Mouse (Mus musculus): ENCODE data around the gene Ssr4. TPM values are rescaled to one million over a fixed set of nuclear protein-coding genes. Genes with fewer than 3 reads are reported as not detected.

The Ssr4 gene
- total and polyA plus RNA-seq, 3 experiments, result 281 to 428 (median 291) TPM

DNA sequence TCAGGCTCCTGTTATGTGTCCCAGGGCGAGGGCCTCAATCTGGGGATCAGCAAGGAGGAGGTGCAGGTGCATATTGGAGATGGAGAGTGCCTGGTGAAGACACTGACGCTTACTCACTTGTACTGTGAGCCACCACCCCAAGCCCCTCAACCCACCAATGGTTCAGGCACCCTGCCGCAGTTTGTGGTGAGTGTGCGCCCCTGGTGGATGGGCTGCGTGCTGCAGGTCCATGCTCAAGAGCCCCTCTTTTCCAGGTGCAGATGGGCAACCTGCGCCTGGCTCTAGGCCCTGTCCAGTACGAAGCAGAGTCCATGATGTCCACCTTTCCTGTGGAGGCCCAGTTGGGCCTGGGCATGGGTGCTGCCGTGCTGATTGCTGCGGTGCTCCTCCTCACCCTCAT, 19.6 kb upstream of the Ssr4 start:
- H3K4me1 ChIP-seq (ENCODE audit: control insufficient read depth in 1 of 2, insufficient read depth in 2 of 2), result peaks cover 25 to 49% of the 10 kb centered on the region in 2 experiments
- DNase-seq (ENCODE audit: extremely low read depth), result no peak
- no peaks in the 10 kb centered on the region for H3K9me3 ChIP-seq (replicated peaks; ENCODE audit: low read length)
- no peak overlapping the region for H3K4me2 ChIP-seq (ENCODE audit: insufficient read depth, low read depth, poor library complexity, severe bottlenecking)
- H3K27me3 ChIP-seq (replicated peaks), result no peaks in the 10 kb centered on the region
- in situ Hi-C loops (cut with MboI; ENCODE audit: low pct_ligation_motif_present, low pct_unique_long_range_greater_than_20kb, low sequenced_read_pairs), result no loop called here
- no peaks in the 10 kb centered on the region for H3K36me3 ChIP-seq (replicated peaks in 1 of 2; ENCODE audit: control insufficient read depth in 1 of 2, insufficient read depth in 1 of 2, low read length in 1 of 2)
- dilution Hi-C loops (cut with MboI; ENCODE audit: extremely low pct_ligation_motif_present, extremely low pct_unique_long_range_greater_than_20kb, low sequenced_read_pairs), result no loop called here
- no peak overlapping the region for H3K4me3 ChIP-seq (replicated peaks in 1 of 3; ENCODE audit: low read depth in 2 of 3, low read length in 2 of 3, poor library complexity in 1 of 3)
- H3K27ac ChIP-seq (ENCODE audit: insufficient read depth, low read depth), result no peak overlapping the region
- TF ChIP-seq E2F4 (IDR thresholded peaks at IDR 0.05; ENCODE audit: insufficient replicate concordance, low read depth, low read length), result no peak
- TF ChIP-seq CHD1 (IDR thresholded peaks at IDR 0.05; ENCODE audit: low read depth, low read length), result no peak
- TF ChIP-seq EP300 (IDR thresholded peaks at IDR 0.05; ENCODE audit: low read length), result no peak
- no peak for TF ChIP-seq BHLHE40 (IDR thresholded peaks at IDR 0.05; ENCODE audit: low read depth, low read length)
- TF ChIP-seq RAD21 (IDR thresholded peaks at IDR 0.05; ENCODE audit: low read depth, low read length), result peak; percentile 48
- TF ChIP-seq SMC3 (IDR thresholded peaks at IDR 0.05; ENCODE audit: low read depth, low read length), result peak; percentile 27; the same call in 1 of the 2 replicates
- TF ChIP-seq POLR2A (IDR thresholded peaks at IDR 0.05; ENCODE audit: low read depth, low read length), result no peak
- TF ChIP-seq CTCF (conservative IDR thresholded peaks at IDR 0.05 in 1 of 2, IDR thresholded peaks at IDR 0.05 in 1 of 2; ENCODE audit: low read depth in 2 of 2, low read length in 2 of 2), result peak in 1 of 2 experiments; percentile 62; a peak in 2 of 4 replicates
- no peak for TF ChIP-seq ELF1 (IDR thresholded peaks at IDR 0.05; ENCODE audit: low read depth, low read length)
- no peak for TF ChIP-seq JUN (IDR thresholded peaks at IDR 0.05; ENCODE audit: insufficient read depth, low read depth, low read length)
- no peak for TF ChIP-seq USF1 (IDR thresholded peaks at IDR 0.05; ENCODE audit: low read depth, low read length)
- no peak for TF ChIP-seq ZC3H11A (IDR thresholded peaks at IDR 0.05; ENCODE audit: low read depth, low read length)
- TF ChIP-seq KAT2A (IDR thresholded peaks at IDR 0.05; ENCODE audit: insufficient replicate concordance, low read length), result no peak
- no peak for TF ChIP-seq MAFK (IDR thresholded peaks at IDR 0.05; ENCODE audit: insufficient replicate concordance, low read length)
- TF ChIP-seq ETS1 (conservative IDR thresholded peaks at IDR 0.05; ENCODE audit: low read depth, low read length), result no peak
- no peak for TF ChIP-seq HCFC1 (IDR thresholded peaks at IDR 0.05; ENCODE audit: low read depth, low read length)
- TF ChIP-seq ZMIZ1 (IDR thresholded peaks at IDR 0.05; ENCODE audit: low read depth, low read length), result no peak
- H3K9ac ChIP-seq (ENCODE audit: insufficient read depth, low read depth), result no peak overlapping the region
- no peaks in the 10 kb centered on the region for H3K79me2 ChIP-seq (replicated peaks; ENCODE audit: control insufficient read depth, extremely low read depth, insufficient read depth, poor library complexity, severe bottlenecking)

DNA sequence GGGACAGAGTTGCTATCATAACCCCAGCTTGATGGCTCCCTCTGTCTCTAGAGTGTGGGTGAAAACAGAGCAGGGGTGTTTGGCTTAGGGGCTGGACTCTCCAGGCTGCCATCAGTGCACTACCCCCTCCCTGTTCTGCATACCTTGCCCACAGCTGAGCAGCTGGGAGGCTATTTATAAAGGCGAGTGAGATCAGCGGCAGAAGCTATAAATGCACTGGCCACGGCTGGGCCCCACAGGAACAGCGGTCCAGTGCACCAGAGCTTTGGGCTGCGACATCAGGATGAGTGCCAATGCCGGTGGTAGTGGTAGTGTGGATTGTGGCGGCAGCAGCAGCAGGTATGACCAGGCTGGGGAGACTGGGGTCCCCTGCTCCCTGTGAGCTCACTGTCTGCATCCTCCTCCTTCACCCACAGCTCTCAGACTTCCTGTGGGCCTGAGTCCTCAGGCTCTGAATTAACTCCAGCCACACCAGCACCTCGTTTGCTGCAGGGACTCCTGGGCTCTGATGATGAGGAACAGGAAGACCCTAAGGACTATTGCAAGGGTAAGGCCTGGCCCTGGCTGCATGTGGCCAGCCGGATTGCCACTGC, 12.6 kb upstream of the Ssr4 start, which contains the start of gene Srpk3:
Gene Srpk3, plus strand, starts transcription at position 238 of the 593 bp plus-strand sequence.
- Histone ChIP-seq H3K9me3 (replicated peaks; ENCODE audit: low read length) (no peaks in the 10 kb centered on the region), H3K27me3 (replicated peaks) (no peaks in the 10 kb centered on the region), H3K4me2 (ENCODE audit: insufficient read depth, low read depth, poor library complexity, severe bottlenecking) (peak within 1 kb of the TSS; percentile 85), H3K4me3 (replicated peaks in 1 of 3; ENCODE audit: low read depth in 2 of 3, low read length in 2 of 3, poor library complexity in 1 of 3) (peak within 1 kb of the TSS; percentile 59 to 66 (median 60)), H3K9ac (ENCODE audit: insufficient read depth, low read depth) (peak within 1 kb of the TSS; percentile 70), H3K27ac (ENCODE audit: insufficient read depth, low read depth) (peak within 1 kb of the TSS; percentile 94), H3K4me1 (ENCODE audit: control insufficient read depth in 1 of 2, insufficient read depth in 2 of 2) (peaks cover 26 to 64% of the 10 kb centered on the region in 2 experiments), H3K36me3 (replicated peaks in 1 of 2; ENCODE audit: control insufficient read depth in 1 of 2, insufficient read depth in 1 of 2, low read length in 1 of 2) (peaks cover 34 to 37% of the 10 kb centered on the region in 2 experiments), H3K79me2 (replicated peaks; ENCODE audit: control insufficient read depth, extremely low read depth, insufficient read depth, poor library complexity, severe bottlenecking) (peaks cover 4% of the 10 kb centered on the region)
- peak; percentile 81 for DNase-seq (ENCODE audit: extremely low read depth)
- dilution Hi-C loops (cut with MboI; ENCODE audit: extremely low pct_ligation_motif_present, extremely low pct_unique_long_range_greater_than_20kb, low sequenced_read_pairs), result no loop called here
- in situ Hi-C loops (cut with MboI; ENCODE audit: low pct_ligation_motif_present, low pct_unique_long_range_greater_than_20kb, low sequenced_read_pairs), result no loop called here
- peak; percentile 66; the same call in 1 of the 2 replicates for TF ChIP-seq CHD2 (IDR thresholded peaks at IDR 0.05; ENCODE audit: low read length)
- no peak; the same call in 1 of the 2 replicates for TF ChIP-seq RAD21 (IDR thresholded peaks at IDR 0.05; ENCODE audit: low read depth, low read length)
- peak; percentile 37; the same call in 1 of the 2 replicates for TF ChIP-seq SIN3A (IDR thresholded peaks at IDR 0.05; ENCODE audit: low read length)
- TF ChIP-seq ZNF384 (IDR thresholded peaks at IDR 0.05; ENCODE audit: low read depth, low read length), result no peak
- TF ChIP-seq MXI1 (IDR thresholded peaks at IDR 0.05; ENCODE audit: low read depth, low read length), result no peak
- peak; percentile 94 for TF ChIP-seq TCF12 (IDR thresholded peaks at IDR 0.05; ENCODE audit: low read depth, low read length)
- TF ChIP-seq RCOR1 (conservative IDR thresholded peaks at IDR 0.05; ENCODE audit: low read depth, low read length), result 0 out of 2 replicates have a peak, but pooled peaks have one; percentile 30
- TF ChIP-seq MEF2A (IDR thresholded peaks at IDR 0.05; ENCODE audit: borderline replicate concordance, low read depth, low read length), result peak; percentile 98
- TF ChIP-seq NRF1 (IDR thresholded peaks at IDR 0.05; ENCODE audit: low read depth, low read length), result 0 out of 2 replicates have a peak, but pooled peaks have one; percentile 14
- no peak for TF ChIP-seq ELF1 (IDR thresholded peaks at IDR 0.05; ENCODE audit: low read depth, low read length)
- TF ChIP-seq MAFK (IDR thresholded peaks at IDR 0.05; ENCODE audit: insufficient replicate concordance, low read length), result no peak
- no peak for TF ChIP-seq USF1 (IDR thresholded peaks at IDR 0.05; ENCODE audit: low read depth, low read length)
- TF ChIP-seq BHLHE40 (IDR thresholded peaks at IDR 0.05; ENCODE audit: low read depth, low read length), result peak; percentile 61
- TF ChIP-seq ETS1 (conservative IDR thresholded peaks at IDR 0.05; ENCODE audit: low read depth, low read length), result peak; percentile 95
- TF ChIP-seq ZMIZ1 (IDR thresholded peaks at IDR 0.05; ENCODE audit: low read depth, low read length), result peak; percentile 55; the same call in 1 of the 2 replicates
- TF ChIP-seq EP300 (IDR thresholded peaks at IDR 0.05; ENCODE audit: low read length), result peak; percentile 63
- no peak for TF ChIP-seq KAT2A (IDR thresholded peaks at IDR 0.05; ENCODE audit: insufficient replicate concordance, low read length)
- TF ChIP-seq POLR2A (IDR thresholded peaks at IDR 0.05; ENCODE audit: low read depth, low read length), result peak; percentile 71
- TF ChIP-seq POLR2AphosphoS2 (IDR thresholded peaks at IDR 0.05; ENCODE audit: low read depth, low read length), result no peak
- TF ChIP-seq PAX5 (IDR thresholded peaks at IDR 0.05; ENCODE audit: low read length), result no peak
- peak; percentile 78 for TF ChIP-seq JUN (IDR thresholded peaks at IDR 0.05; ENCODE audit: insufficient read depth, low read depth, low read length)
- no peak for TF ChIP-seq JUND (conservative IDR thresholded peaks at IDR 0.05; ENCODE audit: low read depth, low read length)
- 0 out of 2 replicates have a peak, but pooled peaks have one; percentile 4 for TF ChIP-seq SMC3 (IDR thresholded peaks at IDR 0.05; ENCODE audit: low read depth, low read length)
- peak; percentile 94 for TF ChIP-seq TBP (conservative IDR thresholded peaks at IDR 0.05; ENCODE audit: low read depth, low read length)

All from CH12.LX (cell line).